Mouse (Mus musculus): ENCODE measurements around the gene Ccdc173.

The Ccdc173 gene

DNA sequence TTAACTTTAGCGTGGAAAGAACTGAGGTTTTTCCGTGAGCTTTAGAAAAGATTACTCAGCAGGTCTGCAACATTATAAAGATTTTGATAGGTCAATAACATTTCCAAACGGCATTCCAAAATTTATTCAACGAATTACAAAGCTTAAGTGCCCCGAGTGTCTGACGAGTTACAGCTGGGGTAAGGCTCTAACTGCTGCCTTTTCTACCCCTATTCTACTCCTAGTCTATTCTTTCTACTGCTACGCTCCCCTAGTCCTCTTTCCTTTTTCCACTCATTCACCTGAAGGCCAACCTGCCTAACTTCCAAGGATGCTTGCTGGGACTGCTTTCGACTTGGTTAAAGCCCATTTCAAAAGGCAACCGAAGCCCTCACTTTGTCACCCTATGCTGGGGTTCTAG, 401 bp downstream of the Ccdc173 start:
- DNase-seq (ENCODE audit: low spot score in 2 of 2) = no peak

- peak; percentile 14 to 41 for DNase-seq (ENCODE audit: low spot score in 2 of 2)
Observed at GRCm38 (mm10) chr2:69778836-69779177, 10.6 kb downstream of the Ccdc173 start.

DNA sequence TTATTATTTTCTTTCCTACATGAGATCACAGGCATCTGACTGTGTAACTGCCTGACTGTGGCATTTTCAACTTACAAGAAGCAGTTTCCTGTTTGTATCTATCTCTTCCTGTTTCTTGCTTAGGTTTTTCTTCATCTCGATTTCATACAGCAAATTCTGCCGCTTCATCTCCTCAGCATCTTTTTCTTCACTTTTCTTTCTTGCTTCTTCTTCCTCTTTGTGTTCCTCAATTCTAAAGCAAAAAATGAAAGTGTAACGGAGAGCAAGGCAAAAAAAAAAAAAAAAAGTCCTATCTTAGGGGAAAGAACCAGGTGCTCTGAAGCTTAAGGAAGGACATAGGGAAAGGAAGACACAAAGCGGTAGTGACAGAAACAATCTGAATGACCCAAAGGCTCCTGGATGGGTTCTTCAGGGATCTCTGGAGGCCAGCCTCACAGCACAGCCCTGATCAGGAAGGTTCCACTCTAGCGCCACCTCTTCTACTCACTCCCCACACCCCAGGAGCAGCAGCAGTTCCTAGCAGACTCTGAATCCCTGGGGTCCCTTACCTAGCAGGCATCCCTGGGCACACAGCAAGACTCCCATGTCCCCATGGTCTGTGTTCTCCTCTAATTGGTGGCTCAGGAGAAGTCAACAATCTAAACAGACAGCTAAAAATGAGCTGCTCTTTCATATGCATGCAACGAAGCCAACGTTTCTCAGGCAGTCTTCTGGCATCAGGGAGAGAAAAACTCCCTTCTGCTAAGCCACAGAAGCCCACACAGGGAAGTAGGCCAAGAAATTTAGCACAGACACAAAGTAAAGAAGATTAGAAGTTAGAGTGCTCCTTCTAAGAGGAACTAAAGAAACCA, 11.2 kb downstream of the Ccdc173 start:
- peak; percentile 34 to 38 for DNase-seq (ENCODE audit: low spot score in 2 of 2)

DNA sequence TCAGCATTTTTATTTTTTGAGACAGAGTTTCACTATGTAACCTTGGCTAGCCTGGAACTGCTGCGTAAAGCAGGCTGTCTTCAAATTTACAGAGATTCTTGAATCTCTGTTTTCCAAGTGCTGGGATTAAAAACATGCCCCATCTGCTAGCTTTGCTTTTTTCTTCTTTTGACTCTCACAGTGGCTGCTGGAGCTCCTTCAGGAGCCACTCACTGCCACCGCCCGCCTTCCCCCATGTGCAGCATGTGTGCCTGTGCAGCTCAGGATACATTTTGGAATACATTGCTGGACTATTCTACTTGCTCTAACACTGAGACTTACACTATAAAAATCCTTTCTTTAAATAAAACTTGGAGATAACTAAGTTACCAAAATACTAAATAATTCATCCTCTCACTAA, 16.0 kb downstream of the Ccdc173 start:
- DNase-seq (ENCODE audit: low spot score in 2 of 2) = no peak

DNA sequence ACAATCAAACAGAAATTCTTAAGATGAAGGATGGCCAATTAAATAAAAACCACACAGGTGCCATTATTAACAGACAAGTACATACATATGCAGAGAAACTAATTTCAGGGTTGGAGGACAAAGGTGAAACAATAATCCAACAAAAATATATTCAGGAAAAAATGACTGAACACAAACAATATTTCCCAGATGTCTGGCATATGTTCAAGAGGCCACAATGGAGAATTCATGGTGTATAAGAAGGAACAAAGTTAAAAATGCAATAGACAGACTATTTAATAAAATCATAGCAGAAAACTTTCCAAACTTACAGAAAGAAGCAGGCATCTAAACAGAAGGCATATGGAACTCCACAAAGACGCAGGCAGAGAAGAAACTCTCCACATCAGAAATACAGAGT, 24.7 kb downstream of the Ccdc173 start:
- DNase-seq (ENCODE audit: low spot score in 2 of 2) = no peak

- no peak for DNase-seq (ENCODE audit: low spot score in 2 of 2)
Observed at GRCm38 (mm10) chr2:69763340-69763739, 26.0 kb downstream of the Ccdc173 start.

- no peak for DNase-seq (ENCODE audit: low spot score in 2 of 2)
Observed at GRCm38 (mm10) chr2:69760980-69761379, 28.4 kb downstream of the Ccdc173 start.

GRCm38 (mm10) chr2:69745091-69745490, 44.3 kb downstream of the Ccdc173 start:
- DNase-seq (ENCODE audit: low spot score in 2 of 2) = no peak

DNA sequence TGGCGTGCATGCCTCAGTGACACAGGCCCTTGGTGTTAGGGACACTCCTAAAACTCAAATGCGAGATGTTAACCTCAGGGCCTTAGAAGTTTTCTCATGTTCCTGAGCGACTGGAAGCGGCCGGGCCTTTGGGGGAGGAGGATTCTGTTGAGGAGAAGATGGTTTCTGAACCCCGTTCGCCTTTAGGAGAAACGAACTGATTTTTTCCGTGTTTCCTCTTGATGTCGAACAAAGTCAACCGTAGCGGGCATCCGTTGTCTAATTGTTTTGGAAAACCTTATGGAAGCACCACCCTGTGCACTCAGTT, 65.9 kb downstream of the Ccdc173 start:
- no peak for DNase-seq (ENCODE audit: low spot score in 2 of 2)

DNA sequence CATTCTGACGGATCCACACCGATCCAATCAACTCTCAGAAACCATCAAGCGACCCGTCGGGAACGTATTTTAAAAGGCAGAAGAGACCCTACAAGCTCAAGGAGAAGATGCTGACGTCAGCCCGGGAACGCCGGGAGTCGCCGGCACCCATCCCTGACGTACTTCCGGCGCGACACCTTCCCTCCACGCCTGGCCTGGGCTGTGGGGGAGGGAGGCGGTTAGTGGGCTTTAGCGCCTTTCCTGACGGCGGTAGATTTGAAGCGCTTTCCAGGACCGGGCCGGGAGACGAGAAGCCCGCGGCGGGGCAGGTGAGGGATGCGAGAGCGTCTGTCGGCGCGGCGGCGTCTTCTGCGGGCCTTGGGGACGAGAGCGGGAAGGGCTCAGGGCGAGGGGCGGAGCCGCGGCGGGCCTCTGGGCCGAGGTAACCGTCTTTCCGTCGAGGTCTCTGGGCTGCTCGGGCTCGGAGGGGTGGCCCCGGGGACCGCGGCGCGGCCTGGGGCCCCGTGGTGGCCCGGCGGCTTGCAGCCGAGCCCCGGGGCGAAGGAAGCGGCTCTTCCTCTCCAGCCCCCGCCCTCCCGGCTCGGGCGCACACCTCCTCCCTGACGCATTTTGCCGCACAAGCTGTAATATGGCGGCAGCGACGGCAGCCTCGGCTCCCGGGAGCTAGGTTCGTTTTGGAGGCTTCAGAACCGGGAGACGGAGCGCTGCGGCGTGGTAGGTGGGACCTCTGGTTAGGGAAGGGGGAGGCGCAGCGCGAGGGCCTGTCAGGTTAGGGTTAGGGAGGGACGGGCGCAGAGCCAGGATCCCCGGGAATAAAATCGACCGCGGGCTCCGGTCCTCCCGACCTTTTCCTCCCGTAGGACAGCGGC, 66.5 kb downstream of the Ccdc173 start:
- DNase-seq (ENCODE audit: low spot score in 2 of 2) = peak; percentile 85 to 88

- DNase-seq (ENCODE audit: low spot score in 2 of 2) = no peak
Observed at GRCm38 (mm10) chr2:69722273-69722649, 67.1 kb downstream of the Ccdc173 start, which contains the start of gene Ppig. TSS of gene Ppig (plus strand) at chr2:69722545.

GRCm38 (mm10) chr2:69719121-69719520, 70.3 kb downstream of the Ccdc173 start:
- no peak for DNase-seq (ENCODE audit: low spot score in 2 of 2)

DNA sequence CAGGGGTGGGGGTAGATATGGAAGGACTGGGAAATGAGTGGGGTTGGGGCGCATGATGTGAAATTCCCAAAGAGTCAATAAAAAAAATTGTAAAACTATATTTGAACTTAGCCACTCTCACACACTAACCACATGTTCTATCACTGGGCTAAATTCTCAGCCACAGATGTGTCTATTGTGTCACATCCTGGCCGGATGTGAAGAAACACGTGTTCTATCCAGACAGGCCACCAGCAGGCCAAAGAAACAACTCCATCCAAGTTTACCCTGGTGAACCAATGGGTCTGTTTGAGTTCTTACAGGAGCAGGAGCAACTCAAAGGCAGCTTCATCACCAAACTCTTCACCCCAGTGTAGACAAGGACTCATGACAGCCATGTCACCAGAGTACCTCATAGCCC, 72.9 kb downstream of the Ccdc173 start:
- DNase-seq (ENCODE audit: low spot score in 2 of 2) = no peak

- no peak for DNase-seq (ENCODE audit: low spot score in 2 of 2)
Observed at GRCm38 (mm10) chr2:69714126-69714525, 75.2 kb downstream of the Ccdc173 start.

GRCm38 (mm10) chr2:69713626-69714014, 75.8 kb downstream of the Ccdc173 start:
- no peak for DNase-seq (ENCODE audit: low spot score in 2 of 2)

- DNase-seq (ENCODE audit: low spot score in 2 of 2) = peak; percentile 85 to 88
Observed at GRCm38 (mm10) chr2:69712981-69713625, 76.3 kb downstream of the Ccdc173 start, which contains the start of gene Fastkd1. TSS of gene Fastkd1 (minus strand) at chr2:69713516.

DNA sequence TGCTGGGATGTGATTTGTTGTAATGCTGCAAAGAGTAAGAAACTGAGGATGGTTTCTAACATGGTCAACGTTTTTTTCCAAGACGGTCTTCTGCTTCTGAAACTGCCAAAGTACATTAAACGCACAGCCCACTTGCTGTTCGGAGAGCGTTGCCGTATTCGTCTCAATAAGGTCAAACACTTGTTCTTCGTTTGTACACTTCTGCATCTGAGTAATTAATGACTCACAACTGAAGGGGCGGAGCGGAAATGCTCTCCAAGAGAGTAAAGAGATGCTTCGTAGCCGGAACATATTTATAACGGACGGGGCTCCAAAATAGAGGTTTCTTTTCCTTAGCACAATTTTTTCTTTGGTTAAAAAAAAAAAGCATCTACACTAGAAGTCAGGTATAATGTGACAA, 77.2 kb downstream of the Ccdc173 start:
- DNase-seq (ENCODE audit: low spot score in 2 of 2) = no peak
